Mouse (Mus musculus) c-Kit-negative CD71-positive TER-119-positive erythroid progenitor cells, embryonic 14.5 days (primary cell): Measurements from ENCODE around the gene Gm4131.

ENCODE experiments used
- DNase-seq: peaks from one replicate; pipeline ENCODE4 v3.0.0-alpha.2; 2013; ENCODE audit warnings: low read depth, low spot score

The Gm4131 gene

DNA sequence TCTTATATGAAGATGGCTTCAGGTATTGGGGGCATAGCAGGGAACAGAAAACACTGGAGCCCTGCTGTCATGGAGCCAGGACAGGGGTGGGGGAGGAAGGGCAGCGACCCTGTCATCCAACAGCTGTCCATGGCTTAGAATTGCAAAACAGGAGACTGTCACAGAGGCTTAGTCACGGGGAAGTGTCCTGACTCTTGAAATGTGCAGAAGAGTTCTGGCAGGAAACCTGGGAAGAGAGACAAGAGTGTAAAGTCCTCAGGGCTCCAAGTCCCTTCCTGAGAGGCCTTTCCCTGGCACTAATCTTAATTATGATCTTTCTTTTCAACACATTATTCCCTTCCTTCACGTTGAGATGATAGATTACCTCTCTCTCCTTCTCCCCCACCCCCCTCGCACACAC lies 16.6 kb downstream of the Gm4131 start:
- no peak for DNase-seq

DNA sequence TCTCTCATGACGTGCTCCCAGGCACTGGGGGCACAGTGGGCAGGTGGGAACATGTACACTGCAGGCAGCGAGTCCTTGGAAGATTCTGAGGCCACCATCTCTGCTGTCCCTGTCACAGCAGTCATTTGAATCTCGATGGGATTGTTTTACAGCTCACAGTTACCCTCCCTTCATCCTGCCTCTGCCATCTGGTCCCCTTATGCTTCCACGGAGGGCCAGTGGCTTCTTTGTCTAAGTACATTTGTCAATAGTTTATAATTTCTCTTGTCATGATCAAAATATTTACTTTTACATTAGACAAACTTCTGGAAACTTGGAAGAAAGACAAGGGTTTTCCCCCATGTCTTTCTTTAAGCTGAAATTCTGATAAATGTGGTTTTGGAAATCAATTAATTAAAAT lies 20.0 kb downstream of the Gm4131 start:
- no peak for DNase-seq

DNA sequence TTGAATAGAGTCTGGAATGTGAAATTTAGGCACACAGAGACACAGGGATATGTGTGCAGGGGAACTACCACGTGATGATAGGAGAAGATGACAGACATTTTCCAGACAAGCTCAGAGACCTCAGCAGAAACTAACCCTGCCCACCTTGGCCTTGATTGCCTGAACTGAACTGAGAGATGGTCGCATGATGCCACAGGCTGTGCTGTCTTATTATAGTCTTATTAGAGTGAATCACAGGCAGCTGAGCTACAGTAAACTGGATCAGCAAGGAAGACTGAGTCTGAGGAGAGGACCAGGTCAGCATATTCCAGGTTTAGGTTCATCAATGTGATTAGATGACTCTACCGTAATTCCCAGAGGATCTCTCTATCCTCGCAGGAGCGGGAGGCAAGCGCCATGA lies 20.4 kb downstream of the Gm4131 start:
- no peak for DNase-seq

DNA sequence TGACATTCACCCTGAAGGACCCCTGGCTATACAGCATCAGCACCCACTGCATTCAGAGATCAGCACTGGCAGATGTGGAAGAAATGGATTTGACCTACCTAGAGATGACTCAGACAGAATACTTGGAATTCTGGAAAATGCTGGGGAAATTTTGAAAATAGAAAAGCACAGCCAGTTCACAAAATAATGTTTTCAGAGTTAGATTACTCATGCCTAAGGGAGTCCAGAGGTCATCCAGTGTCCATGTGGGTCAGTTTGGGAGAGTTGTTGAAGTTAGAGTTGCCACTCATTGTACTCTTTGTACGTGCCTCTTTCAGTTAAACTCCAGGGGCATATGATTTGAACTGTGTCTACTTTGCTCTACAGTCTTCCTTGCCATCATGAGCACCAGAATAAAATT lies 25.0 kb downstream of the Gm4131 start:
- DNase-seq = no peak

DNA sequence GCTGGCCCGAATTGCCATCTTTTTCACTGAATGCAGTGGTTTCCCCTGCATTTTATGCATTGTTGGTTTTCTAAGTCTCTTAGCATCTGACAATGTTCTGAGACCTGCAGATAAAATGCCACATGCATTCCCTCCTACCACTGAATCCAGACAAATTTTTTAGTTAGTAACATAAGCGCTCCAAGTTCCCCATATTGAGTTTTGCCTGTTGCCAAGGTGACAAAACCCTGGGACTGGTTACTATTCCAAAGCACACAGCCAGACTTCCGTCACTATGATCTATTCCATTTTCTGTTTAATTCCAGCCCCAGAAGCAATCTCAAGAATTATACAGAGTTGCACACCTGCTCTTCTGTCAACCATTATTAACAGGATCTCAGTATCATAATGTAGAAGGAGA lies 26.9 kb downstream of the Gm4131 start:
- DNase-seq = no peak

DNA sequence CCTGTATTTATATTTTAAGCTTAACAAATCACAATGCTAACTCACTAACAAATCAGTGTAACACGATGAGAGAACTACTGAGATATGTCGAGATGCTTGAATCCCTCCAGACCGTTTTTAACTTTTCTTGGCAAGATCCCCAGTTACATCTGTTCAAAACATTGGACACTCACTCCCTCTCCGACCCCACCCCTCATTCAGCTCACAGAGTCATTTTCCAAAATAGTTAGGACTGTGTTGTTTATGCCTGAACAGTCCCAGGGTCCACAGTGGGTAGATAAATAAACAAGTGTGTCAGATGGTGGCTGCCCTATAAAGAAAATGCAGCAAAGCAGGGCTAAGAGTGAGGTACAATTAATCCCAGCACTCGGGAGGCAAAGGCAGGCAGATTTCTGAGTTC lies 29.7 kb downstream of the Gm4131 start:
- DNase-seq = no peak

DNA sequence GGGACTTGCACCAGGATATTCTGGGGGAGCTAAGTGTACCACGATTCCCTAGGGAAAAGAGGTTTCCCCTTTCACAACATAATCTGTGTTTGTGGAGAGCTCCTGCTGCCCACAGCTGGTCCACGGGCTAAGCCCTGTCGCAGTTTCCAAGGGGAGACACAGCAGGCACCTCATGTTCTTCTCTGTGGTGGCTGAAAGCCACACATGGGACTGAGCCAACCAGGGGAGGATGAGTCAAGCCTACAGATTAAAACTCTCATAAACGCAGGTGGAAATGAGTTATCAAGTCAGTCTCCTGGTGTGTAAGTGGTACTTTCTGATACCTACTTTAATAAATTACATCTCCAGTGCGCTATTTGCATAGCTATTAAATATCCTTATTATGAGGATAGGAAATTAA lies 30.6 kb downstream of the Gm4131 start:
- no peak for DNase-seq

DNA sequence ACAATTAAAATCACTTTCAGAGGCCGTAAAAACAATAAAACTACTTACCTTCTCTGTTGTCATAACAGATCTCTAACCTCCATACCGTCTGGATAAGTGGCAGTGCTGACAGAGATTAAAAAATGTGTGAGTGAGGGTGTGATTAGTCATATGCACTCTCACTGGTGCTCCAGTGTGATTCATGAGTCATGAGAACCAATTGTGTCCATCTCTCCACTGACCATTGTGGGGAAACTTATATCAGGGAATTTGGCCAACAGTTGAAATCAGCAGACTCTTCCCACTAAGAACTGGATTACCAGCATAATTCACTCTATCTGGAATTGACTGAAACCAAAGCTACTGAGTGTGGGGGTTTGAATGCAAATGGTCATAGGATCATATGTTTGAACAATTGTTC lies 35.8 kb downstream of the Gm4131 start:
- no peak for DNase-seq

DNA sequence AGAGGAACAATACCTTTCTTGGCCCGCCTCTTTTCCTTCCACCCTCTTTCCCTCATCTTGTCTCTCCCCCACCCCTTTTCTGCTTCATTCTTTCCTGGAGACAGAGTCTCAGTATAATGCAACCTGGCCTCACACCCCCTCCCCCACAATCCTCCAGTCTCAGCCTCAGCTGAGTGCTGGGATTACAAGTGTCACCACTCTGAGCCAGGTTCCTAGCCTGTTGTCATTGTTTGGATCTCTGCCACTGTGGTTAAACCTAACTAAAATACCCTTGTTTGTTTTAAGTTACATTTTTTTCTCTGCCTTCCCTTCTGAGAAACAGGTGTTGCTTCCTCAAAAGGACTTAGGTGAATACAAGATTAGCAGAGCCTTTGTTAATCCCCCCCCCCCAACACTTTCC lies 53.9 kb downstream of the Gm4131 start:
- no peak for DNase-seq

DNA sequence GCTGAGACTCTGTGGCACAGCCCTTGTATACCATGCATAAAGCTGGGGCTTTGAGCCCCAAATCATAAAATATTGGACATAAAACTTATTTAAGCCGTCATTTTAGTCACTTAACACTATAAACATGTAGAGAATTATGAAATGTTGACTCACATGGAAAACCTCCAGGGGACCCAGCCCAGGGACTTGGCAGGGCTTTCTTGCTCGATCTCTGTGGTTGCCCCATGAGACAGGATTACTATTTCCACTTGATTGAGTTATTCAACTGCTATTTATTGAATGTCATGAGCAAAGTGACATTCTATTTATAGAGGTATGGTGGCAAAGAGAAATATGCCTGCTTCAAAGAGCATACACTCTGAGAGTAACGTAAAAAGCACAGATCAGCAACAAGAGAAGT lies 57.4 kb downstream of the Gm4131 start:
- DNase-seq = no peak

DNA sequence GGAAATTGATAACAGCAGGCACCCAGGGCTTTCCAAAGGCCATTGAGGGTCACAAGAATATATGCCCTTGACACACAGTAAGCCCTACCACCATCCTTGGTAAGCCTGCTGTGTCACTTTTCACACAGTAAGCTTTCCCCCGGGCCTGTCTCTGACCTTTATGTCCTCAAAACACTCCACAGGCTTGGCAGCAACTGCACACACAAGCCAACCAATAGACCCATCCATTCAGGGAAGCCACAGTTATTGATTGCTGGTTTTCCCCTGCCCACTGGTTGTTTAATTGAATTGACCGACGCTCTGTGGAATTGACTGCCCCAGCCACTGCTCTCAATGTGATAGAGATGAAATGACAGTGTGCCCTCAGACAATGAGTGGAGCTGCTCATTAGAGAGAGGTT lies 60.5 kb downstream of the Gm4131 start:
- DNase-seq = no peak

DNA sequence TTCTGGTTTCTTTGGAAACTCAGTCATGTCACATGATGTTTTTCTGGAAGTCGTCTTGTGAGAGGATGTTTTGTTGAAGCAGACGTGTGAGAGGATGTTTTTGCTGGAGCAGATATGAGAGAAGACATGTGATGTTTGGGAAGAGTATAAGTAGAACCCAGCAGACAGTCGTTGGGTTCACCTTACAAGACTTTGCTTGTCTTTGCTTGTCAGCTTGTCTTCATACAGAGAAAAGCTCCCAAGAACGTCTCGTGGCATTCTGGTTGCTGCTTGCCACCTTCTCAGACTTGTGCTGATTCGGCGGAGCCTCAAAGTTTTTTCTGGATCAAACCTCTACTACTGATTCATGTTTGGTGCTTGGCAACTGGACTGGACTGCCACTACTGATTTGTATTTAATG lies 69.3 kb downstream of the Gm4131 start:
- no peak for DNase-seq

DNA sequence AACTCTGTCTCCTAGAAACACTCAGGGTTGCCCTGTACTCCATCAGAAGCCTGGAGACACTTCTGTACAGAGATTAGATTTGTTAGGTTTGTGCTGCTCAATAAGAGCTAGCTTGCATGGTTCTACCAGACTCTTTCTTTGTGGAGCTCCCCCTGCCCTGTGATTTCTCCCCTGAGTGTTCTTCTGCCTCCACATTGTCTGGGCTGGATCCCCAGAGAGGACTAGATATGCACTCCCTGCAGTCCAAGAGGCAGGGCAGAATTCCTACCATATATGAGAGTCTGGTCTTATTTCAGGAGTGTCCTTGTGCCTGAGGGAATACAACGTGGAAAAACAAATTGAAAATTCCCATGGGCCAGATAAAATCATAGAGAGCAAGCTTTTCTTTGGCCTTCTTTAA lies 70.2 kb downstream of the Gm4131 start:
- no peak for DNase-seq

DNA sequence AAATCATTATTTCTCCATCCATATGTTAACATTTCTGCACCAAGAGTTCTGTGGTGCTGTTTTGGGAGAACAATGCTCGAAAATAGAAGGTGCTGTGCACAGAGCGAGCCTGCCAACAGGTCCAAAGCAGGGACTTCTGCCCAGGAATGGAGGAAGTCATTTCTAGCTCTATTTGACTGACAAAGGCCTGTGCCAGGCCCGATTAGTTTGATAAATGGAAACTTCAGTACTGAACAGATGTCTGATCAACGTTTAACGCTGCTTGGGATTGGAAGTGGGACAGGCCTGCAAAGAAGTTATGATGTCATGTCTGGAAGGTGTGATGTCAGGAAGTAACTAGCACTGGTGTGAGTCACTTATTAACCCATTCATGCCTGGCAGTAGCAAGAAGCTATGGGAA lies 73.3 kb downstream of the Gm4131 start:
- DNase-seq = no peak

DNA sequence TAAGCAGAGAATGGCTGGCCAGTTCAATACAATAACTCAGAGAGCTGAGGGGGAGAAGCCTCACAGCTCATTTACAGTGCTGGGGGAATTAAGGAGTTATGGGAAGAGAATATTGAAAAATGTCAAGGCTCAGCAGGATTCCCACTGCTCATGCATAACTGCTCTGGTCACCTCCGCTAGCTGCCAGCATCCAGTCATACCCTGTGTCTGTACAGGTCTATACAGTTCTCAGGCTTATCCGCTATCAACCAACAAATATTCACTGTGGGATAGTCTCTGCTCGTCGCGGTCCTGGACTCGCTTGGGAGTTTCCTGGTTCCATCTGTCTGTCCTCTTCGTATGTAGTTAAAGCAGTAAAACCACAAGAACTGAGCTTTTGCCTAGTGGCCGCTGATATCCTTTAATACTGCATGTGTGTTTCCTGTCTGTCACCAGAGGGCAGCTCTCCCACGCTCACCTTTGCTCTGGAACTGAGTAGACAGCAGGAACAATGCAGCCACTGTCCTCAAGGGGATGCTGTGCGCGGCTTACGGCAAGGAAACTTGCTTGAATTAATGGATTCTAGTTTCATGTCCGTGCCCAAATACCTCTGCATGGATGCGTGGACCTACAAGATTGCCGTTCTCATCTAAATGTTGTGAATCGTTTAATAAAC lies 74.4 kb downstream of the Gm4131 start:
- no peak for DNase-seq

DNA sequence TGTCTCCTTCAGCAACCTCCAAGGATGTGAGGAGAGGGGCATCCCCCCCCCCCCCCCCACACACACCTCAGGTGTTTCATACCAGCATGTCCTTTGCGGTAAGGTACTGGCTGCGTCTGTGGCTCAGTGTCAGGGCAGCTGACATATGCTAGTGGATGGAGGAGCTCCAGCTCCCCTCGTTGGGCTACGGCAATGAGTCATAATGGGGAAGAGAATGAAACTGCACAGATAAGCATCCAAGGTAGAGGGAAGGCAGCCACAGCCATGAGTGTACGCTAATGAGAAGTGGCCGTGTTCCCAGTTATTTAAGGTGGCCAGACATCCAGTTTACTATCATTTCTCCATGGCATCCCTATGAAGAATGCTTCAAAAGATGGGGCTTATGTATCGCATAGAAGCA lies 78.5 kb downstream of the Gm4131 start:
- DNase-seq = no peak

DNA sequence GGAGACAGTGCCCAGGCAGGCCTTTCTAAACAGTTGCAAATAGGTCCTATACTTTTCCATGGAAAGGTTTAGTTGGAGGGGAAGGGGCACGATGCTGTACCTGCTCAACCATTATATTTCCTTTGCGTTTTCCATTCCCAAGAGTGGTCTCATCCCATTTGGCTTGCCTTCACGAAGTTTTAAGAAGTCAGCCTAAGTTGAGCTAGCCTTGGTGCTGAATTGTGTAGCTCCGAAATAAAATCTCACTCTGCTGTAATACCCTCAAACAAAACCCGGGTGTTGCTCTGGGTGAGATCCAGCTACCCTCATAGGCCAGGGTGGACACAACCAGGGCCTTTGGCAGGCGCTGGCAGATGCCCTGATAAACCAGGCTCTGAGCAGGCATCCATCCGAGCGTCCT lies 85.3 kb downstream of the Gm4131 start:
- DNase-seq = no peak

DNA sequence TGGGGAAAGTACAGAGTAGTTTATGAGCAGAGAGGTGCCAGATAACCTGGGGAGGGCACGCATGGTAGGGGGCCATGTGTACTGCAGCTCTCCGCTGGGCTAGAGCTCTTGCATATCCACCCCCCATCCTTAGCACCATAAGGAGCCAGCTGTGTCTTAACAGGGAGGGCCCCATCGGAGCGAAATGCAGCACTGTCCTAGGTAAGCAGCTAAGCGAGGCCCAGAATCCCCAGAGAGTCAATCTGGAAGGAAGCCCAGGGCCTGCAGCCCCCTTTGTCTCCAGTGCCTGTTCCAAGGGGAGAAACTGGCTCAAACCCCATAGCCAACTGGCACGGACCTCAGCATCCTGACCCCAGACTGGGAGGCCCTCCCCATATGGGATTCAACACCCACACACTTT lies 87.3 kb downstream of the Gm4131 start:
- DNase-seq = no peak

DNA sequence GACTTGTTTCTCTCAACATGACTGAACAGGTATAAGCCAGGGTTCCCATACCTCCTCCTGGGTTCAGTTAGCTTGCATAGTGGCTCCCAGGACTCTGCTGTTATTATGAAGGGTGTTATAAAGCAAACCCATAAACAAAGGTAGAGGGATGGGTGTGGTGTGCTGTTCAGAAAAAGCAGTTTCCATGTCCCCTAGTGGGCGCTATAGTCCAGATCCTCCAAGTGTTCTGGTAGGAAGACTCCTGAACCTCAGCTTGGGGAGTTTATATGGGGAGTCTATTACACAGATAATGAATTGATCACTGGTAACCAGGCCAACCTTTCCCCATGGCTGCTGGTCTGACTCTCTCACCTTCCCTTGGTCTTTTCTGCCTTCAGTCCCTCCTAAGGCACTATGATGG lies 92.2 kb downstream of the Gm4131 start:
- DNase-seq = no peak

DNA sequence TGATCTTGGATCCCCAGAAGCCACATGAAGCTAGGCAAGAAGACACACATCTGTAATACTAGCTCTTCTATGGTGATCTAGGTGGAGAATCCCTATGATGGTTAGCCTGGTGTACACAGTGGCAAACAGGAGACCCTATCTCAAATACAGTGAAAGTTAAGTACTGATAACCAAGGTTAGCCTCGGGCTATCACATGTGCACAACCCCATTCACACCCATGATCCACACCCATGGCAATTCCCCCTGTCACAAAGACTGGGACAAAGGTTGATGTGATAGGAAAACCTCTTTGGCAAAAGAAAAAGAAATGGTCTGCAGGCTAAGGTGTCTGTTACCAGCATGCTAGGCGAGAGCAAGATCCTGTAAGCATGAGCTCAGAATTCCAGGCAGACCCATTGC lies 94.7 kb downstream of the Gm4131 start:
- no peak for DNase-seq

DNA sequence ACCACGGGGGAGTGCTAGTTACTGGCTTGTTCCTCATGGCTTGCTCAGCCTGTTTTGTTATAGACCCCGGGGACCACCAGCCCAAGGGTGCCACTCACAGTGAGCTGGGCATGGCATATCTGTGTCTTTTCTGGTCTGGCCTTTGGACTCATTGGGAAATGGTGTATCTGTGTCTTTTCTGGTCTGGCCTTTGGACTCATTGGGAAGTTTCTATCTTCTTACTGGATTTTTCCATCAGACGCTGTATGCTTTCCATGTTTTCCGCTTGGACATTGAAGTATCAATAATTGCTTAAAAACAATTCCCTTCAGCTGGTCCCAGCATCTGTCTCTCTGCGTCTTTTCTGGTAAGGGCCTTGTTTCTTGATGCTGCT lies 98.0 kb downstream of the Gm4131 start:
- DNase-seq = no peak

DNA sequence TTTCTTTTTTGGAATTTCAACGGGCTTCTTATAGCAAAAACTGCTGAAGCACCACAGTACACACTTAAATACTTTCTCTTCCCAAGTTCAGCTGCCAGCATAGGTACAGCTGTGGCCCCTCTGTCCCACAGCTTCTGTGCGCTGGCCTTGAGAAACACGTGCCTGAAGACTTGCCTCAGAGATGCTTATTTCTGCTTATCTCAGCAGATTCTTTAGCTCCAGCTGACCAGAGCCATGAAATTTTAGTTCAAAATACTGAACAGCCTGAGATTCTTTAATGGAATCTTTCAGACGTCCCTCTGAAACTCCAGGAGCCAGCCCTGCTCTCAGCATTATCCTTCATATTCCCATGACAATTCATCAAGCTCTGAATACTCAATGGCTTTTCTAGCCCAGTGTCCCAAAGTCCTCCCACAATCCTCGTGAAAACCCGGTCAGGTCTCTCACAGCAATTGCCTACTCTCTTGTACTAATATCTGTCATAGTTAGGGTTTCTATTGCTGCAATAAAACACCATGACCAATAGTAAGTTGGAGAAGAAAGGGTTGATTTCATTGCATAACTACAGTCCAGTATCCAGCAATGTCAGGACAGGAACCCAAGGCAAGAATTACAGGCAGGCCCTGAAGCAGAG lies 98.5 kb downstream of the Gm4131 start:
- DNase-seq = no peak

DNA sequence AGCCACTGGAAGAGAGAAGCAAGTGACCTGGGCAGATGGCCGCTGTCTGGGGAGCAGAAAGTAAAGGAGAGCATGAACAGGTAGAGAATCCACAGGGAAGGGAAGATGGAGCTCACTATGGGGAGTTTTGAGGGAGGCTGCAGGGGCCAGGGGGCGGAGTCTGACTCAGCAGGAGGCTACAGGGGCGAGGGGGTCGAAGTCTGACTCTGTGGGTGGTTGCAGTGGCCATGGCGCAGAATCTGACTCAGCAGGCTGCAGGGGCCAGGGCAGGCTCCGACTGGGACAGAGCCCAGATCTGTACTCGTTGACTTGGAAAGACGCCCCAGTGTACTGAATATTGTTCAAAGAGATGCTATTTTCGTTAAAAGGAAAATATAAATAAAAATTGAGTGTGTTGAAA lies 101.8 kb downstream of the Gm4131 start:
- no peak for DNase-seq

DNA sequence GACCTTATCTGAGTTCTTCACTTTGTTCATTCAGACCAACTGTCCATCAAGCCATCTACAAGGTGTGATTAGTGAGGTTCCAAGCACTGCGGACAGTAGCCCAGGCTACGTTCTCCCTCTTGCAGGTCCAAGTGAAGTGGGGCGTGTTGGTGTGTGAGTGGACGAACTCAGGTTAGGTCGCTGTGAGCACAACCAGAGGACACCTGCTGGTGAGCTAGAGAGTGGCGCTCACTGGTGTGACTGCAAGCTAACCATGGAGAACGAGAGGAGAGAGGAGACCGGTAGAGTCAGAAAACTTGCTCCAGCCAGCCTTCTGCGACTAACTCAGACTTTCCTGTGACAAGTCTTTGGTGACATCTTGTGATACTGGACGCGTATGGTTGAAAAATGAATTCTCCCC lies 107.2 kb downstream of the Gm4131 start:
- DNase-seq = no peak
